Mouse (Mus musculus) heart, adult 2 months (tissue): ENCODE data around the gene Mapre3. TPM values are rescaled to one million over a fixed set of nuclear protein-coding genes. Genes with fewer than 3 reads are reported as not detected.

Experiments
- DNase-seq, 2 experiments: peaks; one replicate each; pipeline ENCODE4 v3.0.0; 2021
- H3K27ac ChIP-seq: fragments of 200-600 bp; 2 replicates; pipeline ENCODE4 v1.8.1; 2022
- H3K27me3 ChIP-seq: fragments of 200-500 bp; 2 replicates; pipeline ENCODE4 v1.6.1; 2012; ENCODE audit warnings: mild to moderate bottlenecking, low read length, inconsistent platforms, mixed read lengths; ENCODE audit not compliant: control insufficient read depth, insufficient read depth
- H3K36me3 ChIP-seq: fragments of 200-500 bp; 2 replicates; pipeline ENCODE4 v1.6.1; 2012; ENCODE audit warnings: low read length, inconsistent platforms; ENCODE audit not compliant: control insufficient read depth, insufficient read depth
- H3K4me1 ChIP-seq: fragments of 200-500 bp; 2 replicates; pipeline ENCODE4 v1.6.1; 2011; ENCODE audit warnings: low read length; ENCODE audit not compliant: control insufficient read depth, insufficient read depth
- H3K4me3 ChIP-seq: fragments of 200-600 bp; 2 replicates; pipeline ENCODE4 v1.8.1; 2022
- H3K79me2 ChIP-seq: fragments of 200-500 bp; replicated peaks from 2 replicates; pipeline ENCODE4 v1.6.1; 2012; ENCODE audit warnings: mild to moderate bottlenecking, inconsistent platforms, low read length, moderate library complexity, mixed read lengths; ENCODE audit not compliant: control insufficient read depth, insufficient read depth
- H3K9ac ChIP-seq: fragments of 200-500 bp; 2 replicates; pipeline ENCODE4 v1.6.1; 2012; ENCODE audit warnings: low read depth, mild to moderate bottlenecking, control low read depth, inconsistent platforms, low read length, mixed read lengths
- CTCF ChIP-seq: fragments of 200-600 bp; IDR thresholded peaks from 2 replicates; pipeline ENCODE4 v1.8.1; 2022; ENCODE audit warnings: antibody characterized with exemption, mild to moderate bottlenecking, moderate library complexity
- EP300 ChIP-seq: fragments of 200-500 bp; IDR thresholded peaks from 2 replicates; pipeline ENCODE4 v1.6.1; 2011; ENCODE audit warnings: low read depth, low read length, control low read depth; ENCODE audit not compliant: insufficient read depth
- POLR2A ChIP-seq: fragments of 200-500 bp; IDR thresholded peaks from 2 replicates; pipeline ENCODE4 v1.6.1; 2011; ENCODE audit warnings: mild to moderate bottlenecking, low read depth, low read length, control low read depth; ENCODE audit not compliant: insufficient read depth
- WGBS: fragments of 180-500 bp; shearing (Covaris S2); methylation state at CpG from one replicate; pipeline ENCODE4 v1.1.7; 2018; 5-methylcytosine and 5-hydroxymethylcytosine counted together
- intact Hi-C: fragments of 180-260 bp; cut with DNase I; formaldehyde crosslinking; loops from one replicate; pipeline ENCODE4 v1.15.1; 2025
- polyA plus RNA-seq: library from polyadenylated mRNA; depleted of rRNA; stranded (reverse); fragments of >200 nt; gene quantifications from 2 replicates; pipeline ENCODE4 v1.2.3, GENCODE M21; 2012
- total RNA-seq, 2 experiments: library from RNA; stranded (reverse); gene quantifications; 2 replicates each; pipeline ENCODE4 v1.2.3; 2021

Gene Mapre3
- total and polyA plus RNA-seq, 3 experiments = 36.5 to 52.8 (median 38.2) TPM

DNA sequence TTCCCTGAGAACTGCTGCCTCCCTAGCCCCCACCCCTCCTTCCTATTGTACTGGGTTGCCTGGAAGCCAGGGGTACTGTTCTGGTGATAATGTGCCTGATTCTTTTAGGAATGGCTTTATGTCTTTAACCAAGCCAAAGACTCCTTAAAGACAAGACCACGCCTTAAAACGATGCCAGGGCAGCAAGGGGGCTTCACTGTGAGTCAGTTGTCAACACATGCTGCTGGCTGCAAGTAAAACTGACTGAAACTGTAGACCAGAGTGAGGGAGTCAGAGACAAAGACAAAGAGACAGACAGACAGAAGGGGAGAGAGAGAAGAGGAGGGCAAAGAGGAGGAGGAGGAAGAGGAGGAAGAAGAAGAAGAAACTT lies 36.1 kb downstream of the Mapre3 start:
- no peaks in the 10 kb centered on the region for H3K79me2 ChIP-seq
- DNase-seq = no peak
- intact Hi-C loops = no loop called here
- H3K27me3 ChIP-seq = no peaks in the 10 kb centered on the region
- no peaks in the 10 kb centered on the region for H3K36me3 ChIP-seq
- 61% methylated on average over 2 of the region's 2 CpGs for WGBS
- H3K4me1 ChIP-seq = peaks cover 15% of the 10 kb centered on the region
- H3K4me3 ChIP-seq = no peak overlapping the region
- no peak overlapping the region for H3K9ac ChIP-seq
- TF ChIP-seq POLR2A = no peak
- H3K27ac ChIP-seq = no peak overlapping the region

DNA sequence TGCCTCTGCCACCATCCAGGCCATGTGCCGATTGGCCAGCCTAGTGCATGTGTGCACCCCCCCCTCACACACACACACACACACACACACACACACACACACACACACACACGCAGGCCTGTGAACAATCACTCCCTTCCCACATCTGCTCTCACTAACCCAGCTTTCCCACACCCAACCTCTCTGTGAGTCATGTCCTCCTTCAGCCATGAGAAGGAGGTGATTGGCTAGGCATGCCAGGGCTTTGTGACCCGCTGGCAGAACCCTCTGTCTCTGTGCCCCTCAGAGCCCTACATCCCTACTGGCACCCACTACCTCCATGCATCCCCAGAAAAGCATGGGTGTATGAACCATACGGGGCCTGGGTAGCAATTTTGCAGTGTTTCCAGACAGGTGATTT lies 39.1 kb downstream of the Mapre3 start:
- TF ChIP-seq CTCF = no peak
- no peak for TF ChIP-seq EP300
- no peak for TF ChIP-seq POLR2A
- H3K9ac ChIP-seq = no peak overlapping the region
- 87% methylated on average over 4 of the region's 4 CpGs for WGBS

DNA sequence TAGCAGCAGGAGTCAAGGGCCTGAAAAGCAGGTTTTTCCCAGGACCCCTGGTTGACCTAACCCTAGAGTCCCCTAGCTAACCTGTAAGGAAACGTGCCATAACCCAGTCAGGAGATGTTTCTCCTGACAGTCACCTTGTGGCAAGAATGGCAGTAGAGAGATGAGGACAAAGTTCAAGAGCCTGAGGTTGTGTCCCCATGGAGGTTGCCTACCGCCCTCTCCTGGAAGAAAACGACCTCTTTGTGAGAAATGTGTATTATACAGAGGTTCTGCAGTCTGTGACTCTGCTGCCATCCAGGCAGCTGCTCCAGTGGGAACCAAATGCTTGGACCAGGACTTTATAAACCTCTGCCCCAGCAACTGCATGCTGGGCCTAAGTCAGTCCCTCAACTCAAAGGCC lies 41.2 kb downstream of the Mapre3 start:
- no peaks in the 10 kb centered on the region for H3K36me3 ChIP-seq
- H3K4me3 ChIP-seq = no peak overlapping the region
- no peak for DNase-seq
- H3K9ac ChIP-seq = no peak overlapping the region
- 69% methylated on average over 3 of the region's 3 CpGs for WGBS
- H3K27me3 ChIP-seq = no peaks in the 10 kb centered on the region
- no peak overlapping the region for H3K27ac ChIP-seq
- peaks cover 5% of the 10 kb centered on the region for H3K4me1 ChIP-seq
- H3K79me2 ChIP-seq = no peaks in the 10 kb centered on the region
- intact Hi-C loops = no loop called here
- TF ChIP-seq EP300 = no peak
- no peak for TF ChIP-seq CTCF
- no peak for TF ChIP-seq POLR2A

More for the DNA sequence above, 39.1 kb downstream of the Mapre3 start:
- intact Hi-C loops = no loop called here
- H3K27me3 ChIP-seq = no peaks in the 10 kb centered on the region
- DNase-seq = no peak
- H3K79me2 ChIP-seq = no peaks in the 10 kb centered on the region
- H3K4me1 ChIP-seq = peaks cover 16% of the 10 kb centered on the region
- H3K27ac ChIP-seq = no peak overlapping the region
- no peaks in the 10 kb centered on the region for H3K36me3 ChIP-seq
- H3K4me3 ChIP-seq = no peak overlapping the region

DNA sequence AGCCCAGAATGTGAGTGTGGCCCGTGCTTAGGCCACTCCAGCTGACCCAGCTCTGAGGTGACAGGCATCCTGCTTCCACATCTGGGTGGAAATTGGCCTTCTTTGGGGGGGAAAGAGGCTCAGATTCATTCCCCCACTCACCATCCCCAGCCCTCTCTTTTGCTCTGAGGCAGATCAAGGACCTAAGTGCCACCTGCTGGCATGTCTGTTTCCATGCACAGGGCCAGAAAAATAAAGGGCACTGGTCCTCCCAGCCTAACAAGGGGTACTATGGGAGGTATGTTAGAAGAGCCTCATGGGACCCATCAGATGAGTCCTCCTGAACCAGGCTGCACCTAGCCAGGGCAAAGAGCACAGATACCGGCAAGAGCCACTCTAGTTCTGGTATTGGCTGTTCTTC lies 41.7 kb downstream of the Mapre3 start:
- H3K27me3 ChIP-seq = no peaks in the 10 kb centered on the region
- no peaks in the 10 kb centered on the region for H3K36me3 ChIP-seq
- DNase-seq = no peak
- intact Hi-C loops = no loop called here
- no peak overlapping the region for H3K9ac ChIP-seq
- H3K27ac ChIP-seq = no peak overlapping the region
- H3K4me3 ChIP-seq = no peak overlapping the region
- no peak for TF ChIP-seq CTCF
- no peak for TF ChIP-seq POLR2A
- no peak for TF ChIP-seq EP300
- WGBS = 82% methylated on average over 2 of the region's 2 CpGs
- H3K4me1 ChIP-seq = peaks cover 2% of the 10 kb centered on the region
- no peaks in the 10 kb centered on the region for H3K79me2 ChIP-seq

DNA sequence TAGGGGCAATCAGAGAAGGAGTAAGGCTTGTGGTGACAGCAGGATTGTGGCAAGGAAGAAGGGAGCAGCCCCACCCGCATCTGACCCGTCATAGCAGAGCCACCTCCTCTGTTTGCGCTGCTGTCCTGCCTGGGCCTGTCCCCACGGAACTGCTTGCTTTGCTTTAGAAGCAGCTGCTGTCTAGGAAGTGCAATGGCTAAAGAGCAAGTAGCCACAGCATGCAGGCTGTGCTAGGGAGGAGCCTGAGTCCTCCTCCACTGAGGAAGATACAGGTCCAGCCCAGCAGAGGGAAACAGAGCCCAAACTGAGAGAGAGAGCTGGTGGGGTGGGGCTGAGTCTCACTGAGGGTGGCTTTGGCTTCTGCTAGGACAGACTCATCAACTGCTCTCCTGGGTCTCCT lies 49.4 kb downstream of the Mapre3 start:
- H3K4me1 ChIP-seq = peaks cover under 1% of the 10 kb centered on the region
- intact Hi-C loops = no loop called here
- no peaks in the 10 kb centered on the region for H3K79me2 ChIP-seq
- no peak overlapping the region for H3K27ac ChIP-seq
- no peaks in the 10 kb centered on the region for H3K36me3 ChIP-seq
- H3K27me3 ChIP-seq = no peaks in the 10 kb centered on the region
- WGBS = 52% methylated on average over 4 of the region's 4 CpGs
- peak in 1 of 2 experiments; percentile 46 for DNase-seq
- H3K4me3 ChIP-seq = no peak overlapping the region
- TF ChIP-seq EP300 (no peak), POLR2A (no peak), CTCF (peak; percentile 24)
- no peak overlapping the region for H3K9ac ChIP-seq

DNA sequence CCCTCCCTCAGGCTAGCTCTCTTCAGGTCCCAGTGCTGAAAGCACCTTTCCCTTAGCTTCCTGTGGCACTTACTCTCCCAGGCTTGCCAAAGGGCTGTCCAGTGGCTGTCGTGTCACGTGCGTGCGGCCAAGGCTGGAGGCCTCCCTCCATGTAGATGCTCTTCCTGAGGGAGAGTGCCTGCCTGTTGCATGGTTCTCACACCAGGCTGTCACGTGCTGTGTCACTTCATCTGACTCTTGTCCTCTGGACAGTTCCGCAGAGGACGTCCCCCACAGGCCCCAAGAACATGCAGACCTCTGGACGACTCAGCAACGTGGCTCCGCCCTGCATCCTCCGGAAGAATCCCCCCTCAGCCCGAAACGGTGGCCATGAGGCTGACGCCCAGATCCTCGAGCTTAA lies 49.9 kb downstream of the Mapre3 start:
- Histone ChIP-seq H3K27me3 (no peaks in the 10 kb centered on the region), H3K36me3 (no peaks in the 10 kb centered on the region), H3K4me1 (peaks cover 3% of the 10 kb centered on the region), H3K4me3 (no peak overlapping the region), H3K79me2 (no peaks in the 10 kb centered on the region), H3K9ac (no peak overlapping the region), H3K27ac (no peak overlapping the region)
- intact Hi-C loops = no loop called here
- peak in 1 of 2 experiments; percentile 18 for DNase-seq
- TF ChIP-seq POLR2A (no peak), CTCF (no peak), EP300 (no peak)
- 51% methylated on average over 15 of the region's 15 CpGs for WGBS
